Mouse (Mus musculus): Measurements from ENCODE around the gene Ctsc. TPM values are rescaled to one million over a fixed set of nuclear protein-coding genes. Genes with fewer than 3 reads are reported as not detected.

The Ctsc gene
- polyA plus RNA-seq, 1 experiment from 2014 or later = 77.2 TPM

DNA sequence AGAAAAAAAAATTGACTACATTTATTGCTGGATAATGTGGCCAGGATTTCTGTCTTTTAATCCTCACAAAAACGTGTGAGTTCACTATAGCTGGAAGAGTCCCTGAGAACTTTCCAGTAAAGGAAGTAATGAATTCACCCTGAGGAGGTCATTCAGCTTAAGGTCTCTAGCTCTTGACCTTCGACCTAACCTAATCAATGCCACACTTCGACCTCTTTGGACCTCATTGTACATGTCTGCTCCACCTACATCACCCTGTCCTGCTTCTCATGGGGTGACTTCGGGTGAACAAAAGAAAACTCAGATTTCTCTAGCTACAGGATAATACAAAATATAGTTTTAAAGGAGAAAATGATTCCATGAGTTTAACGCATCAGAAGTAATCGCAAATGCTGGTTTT, 16.0 kb downstream of the Ctsc start:
- DNase-seq (ENCODE audit: low spot score) = no peak

DNA sequence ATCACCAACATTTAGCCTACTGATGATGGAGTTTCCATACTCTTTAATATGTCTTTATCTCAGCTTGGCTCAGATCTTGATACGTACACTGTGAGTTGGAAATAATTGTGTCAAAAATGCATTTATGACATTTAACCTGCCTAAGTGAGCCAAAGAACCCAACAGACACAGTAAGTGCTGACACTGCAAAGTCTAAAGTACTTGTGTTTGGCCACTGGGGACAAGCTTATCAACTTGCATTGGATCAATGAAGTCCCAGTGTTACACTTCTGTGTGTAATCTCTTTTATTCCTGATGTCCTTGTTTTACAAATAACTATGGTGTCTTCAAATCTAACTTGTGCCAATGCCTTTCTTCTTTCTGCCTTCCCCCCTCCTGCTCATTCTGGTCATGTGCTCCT, 18.1 kb downstream of the Ctsc start:
- no peak for DNase-seq (ENCODE audit: low spot score)

DNA sequence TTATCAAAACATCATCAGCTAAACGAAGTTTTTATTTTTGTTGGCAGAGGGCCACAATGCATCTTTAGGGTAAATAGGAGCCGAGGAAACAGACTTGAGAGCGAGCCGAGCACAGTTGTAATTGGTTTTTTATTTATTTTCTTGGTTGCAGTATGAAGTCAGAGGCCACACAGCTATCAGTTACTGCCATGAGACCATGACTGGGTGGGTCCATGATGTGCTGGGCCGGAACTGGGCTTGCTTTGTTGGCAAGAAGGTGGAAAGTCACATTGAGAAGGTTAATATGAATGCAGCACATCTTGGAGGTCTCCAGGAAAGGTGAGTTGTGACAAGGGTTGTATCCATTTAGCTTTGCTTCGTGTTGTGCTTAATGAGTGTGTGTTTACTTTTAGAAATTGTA, 19.0 kb downstream of the Ctsc start:
- DNase-seq (ENCODE audit: low spot score) = no peak

DNA sequence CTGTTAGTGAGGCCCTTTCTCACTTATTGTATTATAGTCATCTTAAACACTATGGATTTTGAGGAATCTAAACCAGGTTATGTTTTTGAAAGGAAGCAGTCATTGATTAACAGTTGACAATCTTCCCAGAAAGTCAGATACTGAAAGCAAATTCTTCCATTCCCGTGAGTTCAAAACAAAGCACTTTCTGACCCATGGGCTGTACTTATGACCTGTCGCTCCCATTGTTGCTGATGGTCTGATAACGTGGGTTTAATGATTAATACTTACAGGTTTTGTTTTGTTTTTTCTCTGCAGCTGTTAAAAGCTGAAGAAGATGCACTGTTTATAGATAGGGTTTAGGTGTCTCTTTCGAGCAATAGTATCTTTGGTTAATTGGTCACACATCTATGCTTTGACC, 27.9 kb downstream of the Ctsc start:
- DNase-seq (ENCODE audit: low spot score) = no peak

DNA sequence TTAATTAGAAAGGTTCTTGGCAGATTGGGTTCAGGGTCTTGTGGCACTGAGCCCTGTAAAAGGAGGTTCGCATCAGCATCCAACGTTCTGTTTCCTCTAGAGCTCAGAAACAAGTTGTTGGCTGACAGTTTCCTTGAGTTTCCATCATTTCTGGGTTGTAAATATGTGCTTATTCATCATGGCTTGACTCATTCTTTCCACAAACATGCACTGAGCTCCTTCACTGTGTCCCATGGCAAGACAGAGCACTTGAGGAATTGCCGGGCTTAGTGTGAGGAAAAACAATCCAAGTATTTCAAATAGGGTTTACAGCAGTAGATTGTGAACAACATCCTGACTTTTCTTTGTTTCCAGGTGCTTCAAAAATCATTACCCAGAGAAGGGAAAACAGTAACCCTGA, 28.8 kb downstream of the Ctsc start:
- DNase-seq (ENCODE audit: low spot score) = no peak

DNA sequence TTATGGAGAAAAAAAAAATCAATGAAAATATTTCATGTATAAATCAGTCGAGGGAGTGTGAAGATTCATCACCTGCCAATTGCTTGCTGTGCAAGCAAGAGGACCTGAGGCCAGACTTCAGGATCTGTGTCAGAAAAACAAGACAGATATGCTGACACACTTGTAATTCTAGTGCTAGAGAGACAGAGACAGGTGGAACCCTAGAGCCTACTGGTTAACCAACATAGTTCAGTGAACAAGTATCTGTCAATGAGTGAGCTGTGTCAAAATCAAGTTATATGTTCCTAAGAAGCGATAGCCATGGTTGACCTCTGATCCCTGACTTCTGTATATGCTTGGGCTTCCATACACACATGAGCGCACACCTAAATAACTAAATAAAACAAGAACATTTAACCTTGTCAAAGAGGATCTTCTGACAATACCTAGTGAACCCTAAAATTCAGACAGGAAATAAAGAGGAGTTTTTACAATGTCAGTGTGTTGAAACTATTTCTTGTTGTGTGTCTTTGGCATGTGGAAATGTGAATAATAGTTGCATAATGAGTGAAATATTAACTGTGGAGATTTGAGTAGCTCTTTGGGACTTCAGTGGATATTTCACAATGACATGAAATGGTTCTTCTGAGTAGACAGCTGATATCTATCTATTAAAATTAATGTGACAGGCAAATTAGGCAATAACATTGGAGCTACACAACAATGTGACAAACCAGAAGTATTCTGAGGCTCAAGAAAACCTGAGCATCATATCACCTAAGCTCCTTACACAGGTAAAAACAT, 32.7 kb downstream of the Ctsc start:
- DNase-seq (ENCODE audit: low spot score) = no peak

DNA sequence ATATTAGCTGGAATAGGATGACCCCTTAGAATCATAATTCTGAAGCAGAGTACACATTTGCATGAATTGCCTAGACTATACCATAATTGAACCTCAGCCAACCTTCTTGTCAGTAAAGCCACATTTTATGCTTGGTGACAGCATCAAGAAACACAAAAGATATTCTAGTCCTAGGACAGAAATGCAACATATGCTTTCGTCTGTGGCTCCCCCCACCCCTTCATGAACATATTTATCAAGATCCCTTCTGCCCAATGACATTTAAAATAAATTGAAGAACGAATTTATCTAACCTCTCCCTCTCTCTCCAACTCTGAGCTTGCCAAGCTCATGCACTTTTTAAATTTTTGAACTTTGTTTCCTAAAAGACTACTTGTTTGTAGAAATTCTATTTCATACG, 38.5 kb downstream of the Ctsc start:
- DNase-seq (ENCODE audit: low spot score) = no peak

DNA sequence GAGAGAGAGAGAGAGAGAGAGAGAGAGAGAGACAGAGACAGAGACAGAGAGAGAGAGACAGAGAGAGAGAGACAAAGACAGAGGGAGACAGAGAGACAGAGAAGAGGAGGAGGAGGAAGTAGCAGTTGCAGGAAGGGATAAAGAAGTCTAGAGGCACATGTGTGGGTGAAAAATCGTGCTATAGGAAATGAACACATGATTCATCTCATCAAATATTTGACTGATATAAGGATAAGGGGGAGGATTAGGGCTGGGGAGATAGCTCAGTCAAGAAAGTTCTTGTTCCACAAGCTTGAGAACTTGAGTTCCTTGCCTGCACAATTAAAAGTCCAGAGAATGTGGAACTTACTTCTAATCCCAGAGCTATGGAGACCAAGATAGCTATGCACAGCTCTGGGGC, 40.6 kb downstream of the Ctsc start:
- no peak for DNase-seq (ENCODE audit: low spot score)

DNA sequence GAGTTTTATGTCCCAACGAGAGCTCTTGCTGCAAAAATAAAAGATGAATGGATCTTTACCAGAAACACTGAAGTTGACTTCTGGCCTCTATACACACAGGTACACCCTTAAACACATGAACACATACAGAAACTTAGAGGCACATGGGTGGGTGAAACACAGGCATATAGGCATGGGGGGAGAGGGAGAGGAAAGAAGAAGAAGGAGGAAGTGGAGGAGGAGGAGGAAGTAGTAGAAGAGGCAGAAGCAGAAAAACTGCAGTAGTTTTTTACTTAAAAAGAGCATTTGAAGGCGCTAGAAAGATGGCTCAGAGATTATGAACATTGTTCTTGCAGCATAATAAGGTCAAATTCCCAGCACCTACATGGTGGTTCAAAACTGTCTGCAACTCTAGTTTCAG, 41.0 kb downstream of the Ctsc start:
- no peak for DNase-seq (ENCODE audit: low spot score)

DNA sequence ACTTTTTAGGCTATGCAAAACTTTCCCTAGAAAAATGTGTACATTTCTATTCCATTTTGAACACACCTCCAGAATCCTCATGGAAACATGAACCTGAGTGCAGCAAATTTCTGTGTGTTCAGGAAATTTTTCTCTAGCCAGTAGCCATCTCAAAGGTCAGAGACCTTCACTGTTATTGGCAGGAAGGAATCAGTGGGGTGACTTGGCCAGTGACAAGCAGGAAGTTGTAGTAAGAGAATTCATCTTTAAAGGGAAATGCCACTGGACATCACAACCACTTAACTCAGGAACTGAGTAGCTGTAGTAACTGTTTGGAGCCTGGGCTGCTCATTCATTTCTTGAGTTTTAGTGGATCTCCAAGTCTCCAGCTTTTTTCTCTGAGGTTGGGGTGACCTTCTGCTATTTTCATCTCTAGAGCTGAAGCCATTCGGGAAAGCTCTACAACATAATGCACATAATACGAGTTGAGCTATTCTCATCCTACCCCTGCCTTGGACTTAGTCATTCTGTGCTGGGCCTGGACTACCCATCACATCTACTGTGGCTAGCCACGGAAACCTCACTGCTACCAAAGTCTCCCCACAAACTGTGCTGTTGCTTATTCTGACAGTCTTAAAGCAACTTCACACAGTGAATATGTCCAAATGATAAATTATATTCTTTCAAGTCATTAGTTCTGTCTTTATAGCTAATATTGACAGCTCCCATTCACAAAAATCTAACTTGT, 41.7 kb downstream of the Ctsc start:
- DNase-seq (ENCODE audit: low spot score) = no peak

DNA sequence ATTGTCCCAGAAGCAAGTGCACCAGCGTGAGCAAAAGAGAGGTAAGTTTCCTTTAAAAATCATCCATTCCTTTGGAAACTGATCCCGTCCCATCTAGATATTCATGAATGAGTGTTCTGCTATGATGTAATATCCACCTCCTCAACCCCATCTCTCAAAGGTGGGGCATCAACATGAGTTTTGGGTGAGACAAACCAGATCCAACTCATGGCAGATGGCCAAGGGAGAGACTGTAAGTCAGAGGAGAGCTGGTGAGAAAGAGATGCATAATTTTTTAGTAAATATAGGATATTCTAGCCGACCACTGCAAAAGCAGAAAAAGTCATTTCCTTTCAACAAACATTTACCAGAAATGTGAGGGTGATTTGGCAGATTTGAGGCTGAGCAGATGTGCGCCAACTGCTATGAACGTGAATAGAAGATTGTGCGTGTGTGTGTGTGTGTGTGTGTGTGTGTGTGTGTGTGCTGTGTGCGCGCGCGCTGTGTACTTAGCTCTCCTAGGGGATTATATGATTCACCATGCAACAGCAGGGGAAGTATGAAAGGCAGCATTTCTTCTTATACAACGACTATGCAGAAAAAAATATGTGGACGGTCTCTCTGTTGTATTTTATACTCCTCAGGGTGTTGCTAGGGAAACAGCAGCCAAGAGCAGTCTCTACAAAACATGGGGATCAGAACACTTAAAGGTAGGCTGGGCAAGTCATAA, 42.9 kb downstream of the Ctsc start:
- peak; percentile 15 for DNase-seq (ENCODE audit: low spot score)

DNA sequence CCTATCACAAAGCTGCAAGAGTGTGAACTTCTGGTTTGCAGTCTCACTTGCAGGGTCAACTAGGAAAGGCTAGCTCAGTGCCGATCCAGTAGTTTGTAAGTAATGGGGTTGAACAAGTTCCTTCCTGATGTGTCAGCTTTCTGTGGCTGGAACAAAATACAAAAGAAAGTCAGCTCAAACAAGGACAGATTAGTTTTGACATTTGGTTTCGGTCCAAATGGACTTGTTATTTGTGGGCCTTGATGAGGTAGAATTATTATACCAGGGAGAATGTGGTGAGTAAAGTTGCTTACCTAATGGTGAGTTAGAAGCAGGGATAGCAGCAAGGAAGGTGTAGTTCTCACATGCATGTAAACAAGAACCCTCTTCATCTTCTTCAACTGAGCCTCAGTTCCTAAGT, 44.5 kb downstream of the Ctsc start:
- DNase-seq (ENCODE audit: low spot score) = no peak

DNA sequence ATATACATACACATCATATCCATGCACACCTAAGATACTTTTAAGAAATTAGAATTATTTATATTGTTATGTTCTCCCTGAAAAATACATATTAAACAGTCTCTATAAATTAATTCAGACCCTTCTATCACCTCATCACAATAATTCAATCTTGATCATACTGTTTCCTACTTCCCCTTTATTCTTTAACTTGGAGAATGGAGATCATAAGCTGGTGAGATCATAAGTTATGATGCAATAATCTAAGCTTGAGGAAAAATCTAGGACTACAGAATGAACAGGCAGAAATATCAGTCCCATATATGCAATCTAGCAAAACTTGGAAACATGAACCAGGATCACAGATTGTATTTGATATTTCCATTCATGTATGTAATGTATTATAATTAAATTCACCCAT, 49.6 kb downstream of the Ctsc start:
- DNase-seq (ENCODE audit: low spot score) = no peak

DNA sequence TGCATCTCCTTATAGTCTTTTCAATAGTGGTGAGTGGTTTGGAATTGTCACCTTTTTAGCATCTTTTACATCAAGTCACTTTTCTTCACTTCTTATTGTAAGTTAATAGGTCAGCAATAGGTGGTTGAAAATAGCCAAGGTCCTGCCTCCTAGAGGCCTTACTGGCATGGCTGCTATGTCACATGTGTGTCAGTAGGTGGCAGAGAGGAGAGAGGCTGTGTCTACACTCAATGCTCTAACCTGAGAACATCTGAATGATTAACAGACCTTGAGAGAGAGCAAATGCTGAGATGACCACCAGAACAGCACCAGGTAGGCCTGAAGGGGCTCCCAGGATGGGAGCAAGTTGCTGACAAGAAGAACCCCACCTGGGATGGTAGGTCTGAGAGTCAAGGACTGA, 65.9 kb downstream of the Ctsc start:
- DNase-seq (ENCODE audit: low spot score) = no peak

DNA sequence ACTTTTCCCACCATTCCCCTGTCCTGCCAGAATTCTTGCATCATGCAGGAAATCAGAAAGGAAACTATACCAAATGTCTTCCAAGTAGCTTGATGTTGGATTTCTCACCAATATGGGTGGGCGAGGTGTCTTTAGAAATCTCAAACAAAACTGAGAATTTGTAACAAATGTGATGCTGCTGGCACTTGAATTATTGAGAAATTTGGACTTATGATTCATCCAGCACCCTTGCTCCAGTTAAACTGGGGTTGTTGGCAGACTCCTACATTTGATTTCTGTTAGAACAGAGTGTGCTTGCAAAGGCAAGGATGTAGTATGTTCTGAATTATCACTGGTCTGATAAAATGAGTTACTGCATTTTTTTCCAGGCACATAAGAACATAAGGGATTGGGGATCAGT, 68.2 kb downstream of the Ctsc start:
- DNase-seq (ENCODE audit: low spot score) = no peak

DNA sequence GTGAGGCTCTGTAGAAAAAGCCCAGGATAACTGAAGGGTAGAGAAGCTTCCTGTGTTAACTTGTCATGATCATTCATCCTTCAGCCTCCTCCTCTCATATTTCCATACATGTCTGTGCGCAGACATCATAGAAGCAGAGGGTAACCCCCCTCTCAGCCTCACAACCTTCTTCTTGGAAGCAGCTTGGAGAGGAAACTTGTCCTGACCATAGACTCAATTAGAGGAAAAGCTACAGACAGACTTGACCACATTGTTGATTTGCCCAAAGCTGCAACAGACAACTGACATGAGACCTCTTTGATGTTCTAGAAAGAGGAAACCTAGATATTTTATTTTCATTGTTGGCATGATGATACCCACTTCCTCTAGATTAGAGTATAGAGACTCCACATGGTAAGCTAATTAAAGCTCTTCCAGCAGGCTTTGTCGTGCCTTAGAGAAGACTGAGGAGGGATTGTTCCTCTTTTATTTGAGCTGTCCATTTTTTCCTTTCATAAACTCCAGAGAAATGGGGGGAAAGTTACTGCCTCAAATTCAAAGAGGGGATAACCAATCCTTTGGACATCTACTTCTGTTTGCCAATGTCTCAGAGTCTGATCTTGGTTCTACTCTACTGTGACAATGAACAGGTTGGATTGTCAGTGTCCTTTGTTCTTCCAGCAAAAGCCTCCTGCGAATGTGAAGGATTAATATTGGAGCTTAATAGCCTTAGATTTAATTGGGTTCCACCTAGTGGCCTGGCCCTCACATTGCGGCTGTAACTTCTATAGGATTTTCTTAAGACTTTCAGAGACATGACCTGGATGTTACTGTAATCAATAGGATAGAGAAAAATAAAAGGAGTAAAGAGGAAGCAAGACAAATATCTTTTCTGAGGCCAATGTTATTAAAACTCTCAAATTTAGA, 79.2 kb downstream of the Ctsc start:
- peak; percentile 11 for DNase-seq (ENCODE audit: low spot score)

DNA sequence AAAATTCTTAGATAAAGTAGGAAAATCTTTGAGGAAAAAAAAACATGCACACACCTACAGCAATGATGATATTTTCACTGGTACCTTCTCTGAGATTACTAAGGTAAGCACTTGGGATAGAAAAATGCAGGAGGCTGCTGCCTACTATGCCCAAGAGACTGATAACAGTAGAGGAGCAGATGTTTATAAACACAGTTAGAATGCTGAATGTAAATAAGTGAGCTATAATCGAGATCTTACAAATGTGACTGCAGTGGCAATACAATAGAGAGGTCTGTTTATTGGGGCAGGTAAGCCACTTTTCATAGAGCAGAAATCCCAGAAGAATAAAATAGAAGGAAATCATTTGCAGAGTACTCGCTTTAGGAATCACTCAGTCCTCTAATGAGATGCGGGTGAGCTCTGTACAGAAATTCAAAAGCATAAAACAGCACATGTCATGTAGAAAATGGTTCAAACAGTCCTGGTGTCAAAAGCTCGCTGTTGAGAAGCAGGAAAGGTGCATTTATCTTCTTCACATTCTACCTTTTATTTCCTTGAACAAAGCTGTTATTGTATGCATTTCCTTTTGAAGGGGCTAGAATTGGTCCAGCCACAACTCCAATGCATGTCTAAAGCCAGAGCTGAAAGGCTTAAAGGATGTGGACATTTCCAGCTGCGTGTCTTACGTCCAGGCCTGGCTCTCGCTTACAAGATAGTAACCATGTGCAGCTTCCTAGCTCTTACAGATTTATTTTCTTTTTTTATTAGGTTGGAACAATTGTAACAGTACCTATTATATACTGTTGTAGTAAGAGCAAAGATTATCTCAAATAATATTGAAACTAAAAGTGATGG, 80.4 kb downstream of the Ctsc start:
- DNase-seq (ENCODE audit: low spot score) = no peak
